Mouse (Mus musculus) ES-Bruce4 (cell line): Measurements from ENCODE around the gene Cracr2a. TPM values are rescaled to one million over a fixed set of nuclear protein-coding genes. Genes with fewer than 3 reads are reported as not detected.

ENCODE experiments used
- H3K27ac ChIP-seq: 2 replicates; pipeline ENCODE4 v1.5.1; 2012; ENCODE audit warnings: low read length, inconsistent platforms; ENCODE audit not compliant: insufficient read depth
- H3K27me3 ChIP-seq: 2 replicates; pipeline ENCODE4 v1.6.1; 2012; ENCODE audit warnings: mild to moderate bottlenecking, low read length, inconsistent platforms; ENCODE audit not compliant: control insufficient read depth, poor library complexity, insufficient read depth, severe bottlenecking
- H3K36me3 ChIP-seq: 2 replicates; pipeline ENCODE4 v1.6.1; 2012; ENCODE audit warnings: inconsistent platforms, mild to moderate bottlenecking, low read length, moderate library complexity; ENCODE audit not compliant: control insufficient read depth, poor library complexity, insufficient read depth, severe bottlenecking
- H3K4me1 ChIP-seq: one replicate; pipeline ENCODE4 v1.8.1; 2011; ENCODE audit warnings: low read length; ENCODE audit not compliant: control insufficient read depth, insufficient read depth
- H3K4me3 ChIP-seq: 2 replicates; pipeline ENCODE4 v1.5.1; 2011; ENCODE audit warnings: low read depth, mild to moderate bottlenecking, low read length
- H3K9ac ChIP-seq: 2 replicates; pipeline ENCODE4 v1.6.1; 2012; ENCODE audit warnings: low read depth, mild to moderate bottlenecking, inconsistent platforms; ENCODE audit not compliant: poor library complexity, severe bottlenecking
- H3K9me3 ChIP-seq: replicated peaks from 2 replicates; pipeline ENCODE4 v1.6.1; 2012; ENCODE audit warnings: mild to moderate bottlenecking, low read length, inconsistent platforms; ENCODE audit not compliant: control insufficient read depth, poor library complexity, insufficient read depth, severe bottlenecking
- CTCF ChIP-seq: IDR thresholded peaks from one replicate; pipeline ENCODE4 v1.8.1; 2011; ENCODE audit warnings: low read depth, low read length
- EP300 ChIP-seq: IDR thresholded peaks from 2 replicates; pipeline ENCODE4 v1.6.1; 2011; ENCODE audit warnings: low read depth, low read length; ENCODE audit not compliant: insufficient read depth
- POLR2A ChIP-seq: IDR thresholded peaks from one replicate; pipeline ENCODE4 v1.8.1; 2011; ENCODE audit warnings: low read length; ENCODE audit not compliant: insufficient read depth
- polyA plus RNA-seq: library from polyadenylated mRNA; stranded (reverse); fragments of >200 nt; gene quantifications from 2 replicates; pipeline ENCODE4 v1.2.4, GENCODE M21; 2011; ENCODE audit warnings: low read depth; ENCODE audit not compliant: missing spikeins, insufficient read depth, insufficient read length

Cracr2a gene
- polyA plus RNA-seq, 1 experiment: 0.19 TPM

- Histone ChIP-seq H3K4me3 (no peak overlapping the region), H3K27me3 (no peaks in the 10 kb centered on the region), H3K27ac (no peak overlapping the region), H3K36me3 (no peaks in the 10 kb centered on the region), H3K4me1 (no peaks in the 10 kb centered on the region), H3K9ac (no peak overlapping the region), H3K9me3 (no peaks in the 10 kb centered on the region)
- TF ChIP-seq CTCF (peak; percentile 41), EP300 (no peak), POLR2A (no peak)
Measured at GRCm38 (mm10) chr6:127582391-127583176, 21.4 kb downstream of the Cracr2a start.

GRCm38 (mm10) chr6:127591467-127591866 lies 30.3 kb downstream of the Cracr2a start:
- no peak for TF ChIP-seq EP300
- TF ChIP-seq POLR2A: no peak
- TF ChIP-seq CTCF: no peak
- Histone ChIP-seq H3K9ac (no peak overlapping the region), H3K27me3 (no peaks in the 10 kb centered on the region), H3K4me3 (no peak overlapping the region), H3K9me3 (no peaks in the 10 kb centered on the region), H3K27ac (no peak overlapping the region), H3K36me3 (no peaks in the 10 kb centered on the region), H3K4me1 (no peaks in the 10 kb centered on the region)

- Histone ChIP-seq H3K9me3 (no peaks in the 10 kb centered on the region), H3K9ac (no peak overlapping the region), H3K4me1 (no peaks in the 10 kb centered on the region), H3K36me3 (no peaks in the 10 kb centered on the region), H3K4me3 (no peak overlapping the region), H3K27ac (no peak overlapping the region), H3K27me3 (no peaks in the 10 kb centered on the region)
- no peak for TF ChIP-seq CTCF
- TF ChIP-seq EP300: no peak
- TF ChIP-seq POLR2A: no peak
Measured at GRCm38 (mm10) chr6:127593487-127593886, 32.3 kb downstream of the Cracr2a start.

- H3K36me3 ChIP-seq: no peaks in the 10 kb centered on the region
- TF ChIP-seq CTCF (no peak), EP300 (no peak), POLR2A (no peak)
- 0 out of 2 replicates have a peak, but pooled peaks cover 4% of the 10 kb centered on the region for H3K9me3 ChIP-seq
- H3K27me3 ChIP-seq: no peaks in the 10 kb centered on the region
- no peak overlapping the region for H3K4me3 ChIP-seq
- no peaks in the 10 kb centered on the region for H3K4me1 ChIP-seq
- no peak overlapping the region for H3K9ac ChIP-seq
- H3K27ac ChIP-seq: no peak overlapping the region
Measured at GRCm38 (mm10) chr6:127599280-127599679, 38.1 kb downstream of the Cracr2a start.

- Histone ChIP-seq H3K9ac (no peak overlapping the region), H3K9me3 (0 out of 2 replicates have a peak, but pooled peaks cover 4% of the 10 kb centered on the region), H3K27me3 (no peaks in the 10 kb centered on the region), H3K4me1 (no peaks in the 10 kb centered on the region), H3K4me3 (no peak overlapping the region), H3K36me3 (no peaks in the 10 kb centered on the region), H3K27ac (no peak overlapping the region)
- no peak for TF ChIP-seq POLR2A
- no peak for TF ChIP-seq CTCF
- TF ChIP-seq EP300: no peak
Measured at GRCm38 (mm10) chr6:127605067-127606025, 44.2 kb downstream of the Cracr2a start.
